Mouse (Mus musculus) CH12.LX (cell line): ENCODE results near the gene Atox1. TPM values are rescaled to one million over a fixed set of nuclear protein-coding genes. Genes with fewer than 3 reads are reported as not detected.
A peak's percentile ranks its signal among the peaks of the same experiment; 100 is the strongest.

Experiments
- DNase-seq: peaks from one replicate; pipeline ENCODE4 v3.0.0-alpha.2; 2013; ENCODE audit errors: extremely low read depth
- H3K27ac ChIP-seq: 2 replicates; pipeline ENCODE4 v1.5.1; 2012; ENCODE audit warnings: low read depth, mild to moderate bottlenecking, control low read depth, moderate library complexity; ENCODE audit not compliant: insufficient read depth
- H3K27me3 ChIP-seq: replicated peaks from 2 replicates; pipeline ENCODE3; 2012; ENCODE audit warnings: inconsistent platforms
- H3K36me3 ChIP-seq, 2 experiments: replicated peaks in 1 of 2; 2 replicates each; pipeline versions ENCODE3 to v1.6.1; 2012; ENCODE audit warnings: inconsistent platforms in 1 of 2, low read length in 1 of 2, mild to moderate bottlenecking in 1 of 2, mixed read lengths in 1 of 2, moderate library complexity in 1 of 2; ENCODE audit not compliant: control insufficient read depth in 1 of 2, insufficient read depth in 1 of 2
- H3K4me1 ChIP-seq, 2 experiments: 2 replicates each; pipeline ENCODE4 v1.6.1; 2012; ENCODE audit warnings: inconsistent platforms in 1 of 2, moderate library complexity in 1 of 2; ENCODE audit not compliant: insufficient read depth in 2 of 2, control insufficient read depth in 1 of 2
- H3K4me2 ChIP-seq: 2 replicates; pipeline ENCODE4 v1.6.1; 2012; ENCODE audit warnings: low read depth, mild to moderate bottlenecking, control low read depth; ENCODE audit not compliant: poor library complexity, insufficient read depth, severe bottlenecking
- H3K4me3 ChIP-seq, 3 experiments: fragments of 150-350 bp in 1 of 3; sonication (generic) in 1 of 3; replicated peaks in 1 of 3; 2 replicates each; pipeline versions ENCODE3 to v1.5.1; 2011 to 2012; ENCODE audit warnings: low read depth in 2 of 3, low read length in 2 of 3, mild to moderate bottlenecking in 2 of 3, moderate library complexity in 2 of 3, control low read depth in 1 of 3, improper control_type of control experiment in 1 of 3, inconsistent platforms in 1 of 3, mixed read lengths in 1 of 3; ENCODE audit not compliant: poor library complexity in 1 of 3
- H3K79me2 ChIP-seq: replicated peaks from 2 replicates; pipeline ENCODE4 v1.6.1; 2012; ENCODE audit warnings: mild to moderate bottlenecking, moderate library complexity; ENCODE audit not compliant: control insufficient read depth, poor library complexity, insufficient read depth, severe bottlenecking; ENCODE audit errors: extremely low read depth
- H3K9ac ChIP-seq: 2 replicates; pipeline ENCODE4 v1.6.1; 2012; ENCODE audit warnings: low read depth, mild to moderate bottlenecking, control low read depth, moderate library complexity; ENCODE audit not compliant: insufficient read depth
- H3K9me3 ChIP-seq: replicated peaks from 2 replicates; pipeline ENCODE3; 2012; ENCODE audit warnings: low read length, inconsistent platforms, mixed read lengths
- BHLHE40 ChIP-seq: IDR thresholded peaks from 2 replicates; pipeline ENCODE4 v1.6.1; 2011; ENCODE audit warnings: mild to moderate bottlenecking, low read depth, low read length, improper control_type of control experiment
- CHD1 ChIP-seq: IDR thresholded peaks from 2 replicates; pipeline ENCODE4 v1.6.1; 2012; ENCODE audit warnings: low read depth, low read length, improper control_type of control experiment, inconsistent platforms
- CHD2 ChIP-seq: IDR thresholded peaks from 2 replicates; pipeline ENCODE4 v1.6.1; 2011; ENCODE audit warnings: low read length, improper control_type of control experiment
- CTCF ChIP-seq, 2 experiments: IDR thresholded peaks in 1 of 2; conservative IDR thresholded peaks in 1 of 2; 2 replicates each; pipeline ENCODE4 v1.5.1; 2011 to 2012; ENCODE audit warnings: low read depth in 2 of 2, low read length in 2 of 2, improper control_type of control experiment in 1 of 2, inconsistent platforms in 1 of 2, mild to moderate bottlenecking in 1 of 2, moderate library complexity in 1 of 2
- ELF1 ChIP-seq: IDR thresholded peaks from 2 replicates; pipeline ENCODE4 v1.6.1; 2014; ENCODE audit warnings: low read depth, mild to moderate bottlenecking, inconsistent platforms, low read length, improper control_type of control experiment
- EP300 ChIP-seq: IDR thresholded peaks from 2 replicates; pipeline ENCODE4 v1.6.1; 2011; ENCODE audit warnings: low read length, improper control_type of control experiment
- IRF4 ChIP-seq: IDR thresholded peaks from 2 replicates; pipeline ENCODE4 v1.6.1; 2014; ENCODE audit warnings: low read depth, mild to moderate bottlenecking, inconsistent platforms, low read length, improper control_type of control experiment
- JUN ChIP-seq: IDR thresholded peaks from 2 replicates; pipeline ENCODE4 v1.6.1; 2011; ENCODE audit warnings: low read depth, mild to moderate bottlenecking, low read length, improper control_type of control experiment, moderate library complexity; ENCODE audit not compliant: insufficient read depth
- JUND ChIP-seq: conservative IDR thresholded peaks from 2 replicates; pipeline ENCODE4 v1.6.1; 2011; ENCODE audit warnings: low read depth, low read length, improper control_type of control experiment
- KAT2A ChIP-seq: IDR thresholded peaks from 2 replicates; pipeline ENCODE4 v1.6.1; 2012; ENCODE audit warnings: low read length, improper control_type of control experiment, inconsistent platforms; ENCODE audit not compliant: insufficient replicate concordance
- MAFK ChIP-seq: IDR thresholded peaks from 2 replicates; pipeline ENCODE4 v1.6.1; 2011; ENCODE audit warnings: low read length, improper control_type of control experiment; ENCODE audit not compliant: insufficient replicate concordance
- MYC ChIP-seq: IDR thresholded peaks from 2 replicates; pipeline ENCODE4 v1.6.1; 2011; ENCODE audit warnings: low read depth, mild to moderate bottlenecking, improper control_type of control experiment, low read length
- NELFE ChIP-seq: IDR thresholded peaks from 2 replicates; pipeline ENCODE4 v1.6.1; 2011; ENCODE audit warnings: low read depth, low read length, improper control_type of control experiment
- NRF1 ChIP-seq: IDR thresholded peaks from 2 replicates; pipeline ENCODE4 v1.6.1; 2014; ENCODE audit warnings: low read depth, mild to moderate bottlenecking, inconsistent platforms, low read length, improper control_type of control experiment, moderate library complexity
- PAX5 ChIP-seq: IDR thresholded peaks from 2 replicates; pipeline ENCODE4 v1.6.1; 2012; ENCODE audit warnings: low read length, inconsistent platforms, mixed read lengths
- POLR2A ChIP-seq: IDR thresholded peaks from 2 replicates; pipeline ENCODE4 v1.6.1; 2011; ENCODE audit warnings: low read depth, mild to moderate bottlenecking, improper control_type of control experiment, low read length
- POLR2AphosphoS2 ChIP-seq: IDR thresholded peaks from 2 replicates; pipeline ENCODE4 v1.6.1; 2011; ENCODE audit warnings: low read depth, low read length, improper control_type of control experiment
- RAD21 ChIP-seq: IDR thresholded peaks from 2 replicates; pipeline ENCODE4 v1.6.1; 2011; ENCODE audit warnings: low read depth, mild to moderate bottlenecking, low read length, improper control_type of control experiment, moderate library complexity
- RCOR1 ChIP-seq: conservative IDR thresholded peaks from 2 replicates; pipeline ENCODE4 v1.6.1; 2012; ENCODE audit warnings: low read depth, mild to moderate bottlenecking, inconsistent platforms, low read length, improper control_type of control experiment
- SIN3A ChIP-seq: IDR thresholded peaks from 2 replicates; pipeline ENCODE4 v1.6.1; 2012; ENCODE audit warnings: low read length, improper control_type of control experiment, inconsistent platforms
- TBP ChIP-seq: conservative IDR thresholded peaks from 2 replicates; pipeline ENCODE4 v1.6.1; 2011; ENCODE audit warnings: low read depth, low read length, improper control_type of control experiment
- UBTF ChIP-seq: IDR thresholded peaks from 2 replicates; pipeline ENCODE4 v1.6.1; 2012; ENCODE audit warnings: low read depth, mild to moderate bottlenecking, inconsistent platforms, low read length, improper control_type of control experiment, moderate library complexity
- ZC3H11A ChIP-seq: IDR thresholded peaks from 2 replicates; pipeline ENCODE4 v1.6.1; 2012; ENCODE audit warnings: low read depth, mild to moderate bottlenecking, inconsistent platforms, low read length, improper control_type of control experiment
- ZKSCAN1 ChIP-seq: IDR thresholded peaks from 2 replicates; pipeline ENCODE4 v1.6.1; 2012; ENCODE audit warnings: low read depth, inconsistent platforms, low read length, improper control_type of control experiment, borderline replicate concordance
- ZMIZ1 ChIP-seq: IDR thresholded peaks from 2 replicates; pipeline ENCODE4 v1.6.1; 2012; ENCODE audit warnings: low read depth, mild to moderate bottlenecking, inconsistent platforms, low read length, improper control_type of control experiment
- dilution Hi-C: fragments of 300-500 bp; cut with MboI; formaldehyde crosslinking; loops from 2 replicates; pipeline ENCODE4 v1.14.3; 2020; ENCODE audit warnings: low sequenced_read_pairs; ENCODE audit not compliant: extremely low pct_unique_long_range_greater_than_20kb, extremely low pct_ligation_motif_present
- in situ Hi-C: fragments of 300-500 bp; cut with MboI; formaldehyde crosslinking; loops from 3 replicates; pipeline ENCODE4 v1.14.3; 2019; ENCODE audit warnings: low sequenced_read_pairs, low pct_ligation_motif_present, low pct_unique_long_range_greater_than_20kb, mixed read lengths
- polyA plus RNA-seq: library from polyadenylated mRNA; unstranded; fragments of >175 nt; gene quantifications from 2 replicates; pipeline ENCODE4 v1.2.1, GENCODE M21; 2012; ENCODE audit warnings: low read depth; ENCODE audit not compliant: insufficient read length
- total RNA-seq, 2 experiments: library from RNA; depleted of rRNA; stranded (reverse); fragments of 300-350 nt in 1 of 2; fragments of >200 nt in 1 of 2; gene quantifications; 2 replicates each; pipeline ENCODE4 v1.2.3; 2012 to 2014

Gene Atox1
- total and polyA plus RNA-seq, 3 experiments = 264 to 445 (median 398) TPM

DNA sequence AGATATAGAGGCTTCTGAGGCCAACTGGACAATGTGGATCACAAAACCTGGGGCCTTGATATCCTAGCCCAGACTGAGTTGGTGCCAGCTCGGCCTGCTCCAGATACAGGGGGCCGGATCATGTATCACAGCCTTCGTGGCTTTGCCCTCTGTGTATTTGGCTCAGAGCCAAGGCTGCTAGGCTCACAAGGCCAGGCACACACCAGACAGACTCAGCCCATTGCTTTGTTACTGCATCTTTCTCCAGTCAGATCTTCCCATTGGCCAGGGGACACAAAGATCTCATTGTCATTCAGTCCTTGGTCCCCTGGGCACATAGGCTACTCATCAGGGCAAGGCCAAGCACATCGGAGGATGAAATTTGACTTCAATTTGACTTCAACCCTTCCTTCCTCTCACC is 37.3 kb downstream of the Atox1 start:
- H3K9ac ChIP-seq = no peak overlapping the region
- no peak overlapping the region for H3K4me3 ChIP-seq
- H3K4me2 ChIP-seq = no peak overlapping the region
- H3K27me3 ChIP-seq = peaks cover 33% of the 10 kb centered on the region
- peaks cover 5 to 11% of the 10 kb centered on the region in 2 experiments for H3K4me1 ChIP-seq
- no peaks in the 10 kb centered on the region for H3K9me3 ChIP-seq
- no peaks in the 10 kb centered on the region for H3K36me3 ChIP-seq
- dilution Hi-C loops (no loop called here), in situ Hi-C loops (no loop called here)
- peak; percentile 31 for DNase-seq
- no peak overlapping the region for H3K27ac ChIP-seq
- H3K79me2 ChIP-seq = no peaks in the 10 kb centered on the region
- TF ChIP-seq MYC (no peak), ZKSCAN1 (no peak), BHLHE40 (no peak), NELFE (no peak), JUND (no peak), IRF4 (no peak), POLR2A (no peak), RAD21 (no peak), SIN3A (no peak), CHD2 (no peak), TBP (no peak), CTCF (conservative IDR thresholded peaks at IDR 0.05 in 1 of 2, IDR thresholded peaks at IDR 0.05 in 1 of 2; ENCODE audit: low read depth in 2 of 2, low read length in 2 of 2) (no peak), ELF1 (no peak), ZMIZ1 (no peak), PAX5 (no peak), EP300 (no peak)

GRCm38 (mm10) chr11:55422978-55423377 is 38.1 kb downstream of the Atox1 start, which contains the start of gene Sparc:
Gene Sparc, minus strand, starts transcription at chr11:55423183.
- DNase-seq = no peak

More at GRCm38 (mm10) chr11:55422978-55423377, 38.1 kb downstream of the Atox1 start, which contains the start of gene Sparc:
- dilution Hi-C loops (no loop called here), in situ Hi-C loops (no loop called here)
- H3K27ac ChIP-seq = no peak within 1 kb of the TSS
- no peaks in the 10 kb centered on the region for H3K79me2 ChIP-seq
- TF ChIP-seq RCOR1 = no peak
- no peak for TF ChIP-seq ZC3H11A
- TF ChIP-seq KAT2A = no peak
- no peak for TF ChIP-seq JUN
- no peak for TF ChIP-seq POLR2AphosphoS2
- TF ChIP-seq PAX5 = no peak
- TF ChIP-seq CHD1 = no peak
- no peak for TF ChIP-seq UBTF
- TF ChIP-seq MAFK = no peak
- no peak for TF ChIP-seq RAD21
- TF ChIP-seq TBP = no peak
- TF ChIP-seq NRF1 = no peak
- no peaks in the 10 kb centered on the region for H3K36me3 ChIP-seq
- H3K4me1 ChIP-seq = peaks cover 5 to 11% of the 10 kb centered on the region in 2 experiments
- no peak within 1 kb of the TSS for H3K4me2 ChIP-seq
- no peaks in the 10 kb centered on the region for H3K9me3 ChIP-seq
- H3K27me3 ChIP-seq = peaks cover 33% of the 10 kb centered on the region
- H3K9ac ChIP-seq = no peak within 1 kb of the TSS
- H3K4me3 ChIP-seq = no peak within 1 kb of the TSS
